Mouse (Mus musculus) embryonic stem cell, embryonic (primary cell): ENCODE data around the gene Rnase9.
"Not testable (repeated sequence)": the region's sequence is repeated elsewhere in the genome, so short reads cannot be mapped to it uniquely, and the experiment has no call there.

Source experiments
- CTCF ChIA-PET, 4 experiments: fragments of 300-600 bp in 2 of 4; fragments of 350-600 bp in 2 of 4; sonication (Branson Sonifier 250); formaldehyde crosslinking; loops; one replicate each; lab custom pipeline; 2022; ENCODE audit warnings: inconsistent platforms in 2 of 4; lab: Charles Lee
- POLR2A ChIA-PET, 4 experiments: fragments of 300-600 bp in 2 of 4; fragments of 350-600 bp in 2 of 4; sonication (Branson Sonifier 250); formaldehyde crosslinking; loops; one replicate each; lab custom pipeline; 2022; ENCODE audit warnings: antibody characterized with exemption in 4 of 4, inconsistent platforms in 1 of 4; lab: Charles Lee

Gene Rnase9

GRCm38 (mm10) chr14:51060761-51061160 is 19.1 kb upstream of the Rnase9 start:
- CTCF ChIA-PET: interaction anchor here in 1 of 4 experiments (0.9 to 1.8 kb wide), 2 partner anchors 33 to 156 kb away, joined by 3 to 4 read pairs; no protein-coding TSS in a partner anchor
- POLR2A ChIA-PET: interaction anchor here in 2 of 4 experiments (0.5 to 2.7 kb wide), 5 partner anchors 22 to 261 kb away, joined by 3 to 10 read pairs (median 3); partner anchors contain the start of genes Pip4p1 (in 1 of the 2) and Pnp (in 1 of the 2)

GRCm38 (mm10) chr14:51057401-51057831 is 15.7 kb upstream of the Rnase9 start, which contains the start of gene Rnase12:
Gene Rnase12, minus strand, starts transcription at chr14:51057661.
- POLR2A ChIA-PET: interaction anchor here (0.5 to 1.2 kb wide), 8 partner anchors 8 to 258 kb away, joined by 3 to 5 read pairs (median 3); partner anchors contain the start of genes Pip4p1 (in 2 of the 4) and Pnp (in 2 of the 4)
- CTCF ChIA-PET: interaction anchor here in 2 of 4 experiments (0.6 to 1.0 kb wide), 4 partner anchors 24 to 257 kb away, joined by 3 to 8 read pairs (median 3); no protein-coding TSS in a partner anchor

- POLR2A ChIA-PET: interaction anchor here in 3 of 4 experiments (0.7 to 1.7 kb wide), 6 partner anchors 9 to 993 kb away, joined by 3 to 10 read pairs (median 3); partner anchors contain the start of genes Pnp (in 2 of the 3) and Pip4p1 (in 1 of the 3)
Observed at GRCm38 (mm10) chr14:51054243-51055237, 12.9 kb upstream of the Rnase9 start.

GRCm38 (mm10) chr14:51053176-51053575 is 11.5 kb upstream of the Rnase9 start:
- ChIA-PET POLR2A (interaction anchor here in 2 of 4 experiments (1.6 to 1.7 kb wide), 2 partner anchors 18 to 122 kb away, joined by 3 to 6 read pairs; partner anchors contain the start of genes Pip4p1 (in 1 of the 2) and Pnp (in 1 of the 2)), CTCF (interaction anchor here in 1 of 4 experiments (0.8 kb wide), 1 partner anchor 253 kb away, joined by 3 read pairs; no protein-coding TSS in a partner anchor)

More at GRCm38 (mm10) chr14:51054243-51055237, 12.9 kb upstream of the Rnase9 start:
- CTCF ChIA-PET: interaction anchor here in 2 of 4 experiments (1.0 to 1.1 kb wide), 3 partner anchors 9 to 28 kb away, joined by 3 to 5 read pairs (median 5); no protein-coding TSS in a partner anchor

- CTCF ChIA-PET: interaction anchor here in 1 of 4 experiments (0.5 kb wide), 1 partner anchor 17 kb away, joined by 3 read pairs; no protein-coding TSS in a partner anchor
- POLR2A ChIA-PET: no interaction called here
Observed at GRCm38 (mm10) chr14:51051941-51052340, 10.3 kb upstream of the Rnase9 start.

- CTCF ChIA-PET: no interaction called here
- POLR2A ChIA-PET: no interaction called here
Observed at GRCm38 (mm10) chr14:51050063-51050462, 8.4 kb upstream of the Rnase9 start, which contains the start of gene Rnase11. Gene Rnase11, minus strand, starts transcription at chr14:51050163.

GRCm38 (mm10) chr14:51047846-51048245 is 6.2 kb upstream of the Rnase9 start:
- POLR2A ChIA-PET: no interaction called here
- CTCF ChIA-PET: no interaction called here

- POLR2A ChIA-PET: interaction anchor here in 1 of 4 experiments (0.6 kb wide), 1 partner anchor 13 kb away, joined by 3 read pairs; no protein-coding TSS in a partner anchor
- CTCF ChIA-PET: no interaction called here
Observed at GRCm38 (mm10) chr14:51036214-51036613, 5.5 kb downstream of the Rnase9 start.

GRCm38 (mm10) chr14:51035206-51035605 is 6.5 kb downstream of the Rnase9 start:
- POLR2A ChIA-PET: interaction anchor here in 1 of 4 experiments (1.5 kb wide), 1 partner anchor 18 kb away, joined by 3 read pairs; no protein-coding TSS in a partner anchor

GRCm38 (mm10) chr14:51027387-51028155 is 14.1 kb downstream of the Rnase9 start:
- ChIA-PET POLR2A (interaction anchor here in 2 of 4 experiments (1.0 to 2.0 kb wide), 4 partner anchors 11 to 37 kb away, joined by 4 to 9 read pairs (median 5); no protein-coding TSS in a partner anchor), CTCF (interaction anchor here (0.6 to 4.1 kb wide), 17 partner anchors 11 to 228 kb away, joined by 3 to 24 read pairs (median 4); partner anchors contain the start of gene Rnase12 (in 1 of the 4))

More at GRCm38 (mm10) chr14:51035206-51035605, 6.5 kb downstream of the Rnase9 start:
- CTCF ChIA-PET: no interaction called here

GRCm38 (mm10) chr14:51026391-51027133 is 15.1 kb downstream of the Rnase9 start:
- ChIA-PET POLR2A (interaction anchor here in 2 of 4 experiments (0.6 to 2.0 kb wide), 4 partner anchors 12 to 72 kb away, joined by 3 to 9 read pairs (median 5); no protein-coding TSS in a partner anchor), CTCF (interaction anchor here (0.6 to 4.1 kb wide), 19 partner anchors 12 to 227 kb away, joined by 3 to 24 read pairs (median 4); partner anchors contain the start of gene Rnase12 (in 1 of the 4))

GRCm38 (mm10) chr14:51024820-51025219 is 16.8 kb downstream of the Rnase9 start:
- ChIA-PET POLR2A (interaction anchor here in 2 of 4 experiments (0.6 to 1.3 kb wide), 4 partner anchors 36 to 101 kb away, joined by 3 to 4 read pairs (median 3); no protein-coding TSS in a partner anchor), CTCF (interaction anchor here in 3 of 4 experiments (0.7 to 4.1 kb wide), 7 partner anchors 35 to 225 kb away, joined by 3 to 24 read pairs (median 4); no protein-coding TSS in a partner anchor)

- ChIA-PET CTCF (interaction anchor here in 1 of 4 experiments (1.0 kb wide), 1 partner anchor 40 kb away, joined by 3 read pairs; no protein-coding TSS in a partner anchor), POLR2A (interaction anchor here in 1 of 4 experiments (0.6 to 1.3 kb wide), 3 partner anchors 12 to 92 kb away, joined by 3 to 4 read pairs (median 3); no protein-coding TSS in a partner anchor)
Observed at GRCm38 (mm10) chr14:51023457-51023856, 18.2 kb downstream of the Rnase9 start.

- CTCF ChIA-PET: no interaction called here
- POLR2A ChIA-PET: no interaction called here
Observed at GRCm38 (mm10) chr14:51017256-51017655, 24.4 kb downstream of the Rnase9 start.

GRCm38 (mm10) chr14:51015780-51016179 is 25.9 kb downstream of the Rnase9 start:
- CTCF ChIA-PET: interaction anchor here in 1 of 4 experiments (0.6 to 0.7 kb wide), 2 partner anchors 62 to 1188 kb away, joined by 3 read pairs; no protein-coding TSS in a partner anchor

GRCm38 (mm10) chr14:51014724-51015123 is 26.9 kb downstream of the Rnase9 start:
- CTCF ChIA-PET: not testable (repeated sequence)
- POLR2A ChIA-PET: interaction anchor here in 1 of 4 experiments (0.5 kb wide), 1 partner anchor 66 kb away, joined by 3 read pairs; no protein-coding TSS in a partner anchor

More at GRCm38 (mm10) chr14:51015780-51016179, 25.9 kb downstream of the Rnase9 start:
- POLR2A ChIA-PET: interaction anchor here in 1 of 4 experiments (0.6 kb wide), 1 partner anchor 1032 kb away, joined by 5 read pairs; no protein-coding TSS in a partner anchor
